Mouse (Mus musculus) thymus, adult 2 months (tissue): ENCODE results near the gene Sdk2. TPM values are rescaled to one million over a fixed set of nuclear protein-coding genes. Genes with fewer than 3 reads are reported as not detected.

ENCODE experiments used
- DNase-seq: peaks from one replicate; pipeline ENCODE4 v3.0.0; 2021
- H3K27ac ChIP-seq: fragments of 200-500 bp; 2 replicates; pipeline ENCODE4 v1.5.1; 2012; ENCODE audit warnings: low read length, control low read depth; ENCODE audit not compliant: control insufficient read depth, insufficient read depth
- H3K27me3 ChIP-seq: fragments of 200-500 bp; 2 replicates; pipeline ENCODE4 v1.6.1; 2012; ENCODE audit warnings: mild to moderate bottlenecking, low read length, moderate library complexity, mixed read lengths; ENCODE audit not compliant: control insufficient read depth, insufficient read depth
- H3K36me3 ChIP-seq: fragments of 200-500 bp; 2 replicates; pipeline ENCODE4 v1.6.1; 2012; ENCODE audit warnings: mild to moderate bottlenecking, low read length, moderate library complexity; ENCODE audit not compliant: control insufficient read depth, insufficient read depth
- H3K4me1 ChIP-seq: fragments of 200-500 bp; replicated peaks from 2 replicates; pipeline ENCODE4 v1.6.1; 2012; ENCODE audit warnings: low read length; ENCODE audit not compliant: control insufficient read depth, insufficient read depth
- H3K4me3 ChIP-seq: fragments of 200-500 bp; 2 replicates; pipeline ENCODE4 v1.5.1; 2012; ENCODE audit warnings: mild to moderate bottlenecking, low read length, control low read depth, moderate library complexity; ENCODE audit not compliant: control insufficient read depth, insufficient read depth
- CTCF ChIP-seq: fragments of 200-500 bp; IDR thresholded peaks from 2 replicates; pipeline ENCODE4 v1.5.1; 2012; ENCODE audit warnings: mild to moderate bottlenecking, control low read depth, low read length, moderate library complexity, borderline replicate concordance; ENCODE audit not compliant: control insufficient read depth, poor library complexity, insufficient read depth; ENCODE audit errors: extremely low read depth
- POLR2A ChIP-seq: fragments of 200-500 bp; IDR thresholded peaks from 2 replicates; pipeline ENCODE4 v1.6.1; 2012; ENCODE audit warnings: mild to moderate bottlenecking, low read length, control low read depth, moderate library complexity; ENCODE audit not compliant: control insufficient read depth, poor library complexity, insufficient read depth; ENCODE audit errors: extremely low read depth
- WGBS: fragments of 180-500 bp; shearing (Covaris S2); methylation state at CpG from one replicate; pipeline ENCODE4 v1.1.7; 2018; 5-methylcytosine and 5-hydroxymethylcytosine counted together
- polyA plus RNA-seq: library from polyadenylated mRNA; depleted of rRNA; stranded (reverse); fragments of >200 nt; gene quantifications from 2 replicates; pipeline ENCODE4 v1.2.3, GENCODE M21; 2012

Sdk2 gene
- polyA plus RNA-seq, 1 experiment = 1.4 TPM

DNA sequence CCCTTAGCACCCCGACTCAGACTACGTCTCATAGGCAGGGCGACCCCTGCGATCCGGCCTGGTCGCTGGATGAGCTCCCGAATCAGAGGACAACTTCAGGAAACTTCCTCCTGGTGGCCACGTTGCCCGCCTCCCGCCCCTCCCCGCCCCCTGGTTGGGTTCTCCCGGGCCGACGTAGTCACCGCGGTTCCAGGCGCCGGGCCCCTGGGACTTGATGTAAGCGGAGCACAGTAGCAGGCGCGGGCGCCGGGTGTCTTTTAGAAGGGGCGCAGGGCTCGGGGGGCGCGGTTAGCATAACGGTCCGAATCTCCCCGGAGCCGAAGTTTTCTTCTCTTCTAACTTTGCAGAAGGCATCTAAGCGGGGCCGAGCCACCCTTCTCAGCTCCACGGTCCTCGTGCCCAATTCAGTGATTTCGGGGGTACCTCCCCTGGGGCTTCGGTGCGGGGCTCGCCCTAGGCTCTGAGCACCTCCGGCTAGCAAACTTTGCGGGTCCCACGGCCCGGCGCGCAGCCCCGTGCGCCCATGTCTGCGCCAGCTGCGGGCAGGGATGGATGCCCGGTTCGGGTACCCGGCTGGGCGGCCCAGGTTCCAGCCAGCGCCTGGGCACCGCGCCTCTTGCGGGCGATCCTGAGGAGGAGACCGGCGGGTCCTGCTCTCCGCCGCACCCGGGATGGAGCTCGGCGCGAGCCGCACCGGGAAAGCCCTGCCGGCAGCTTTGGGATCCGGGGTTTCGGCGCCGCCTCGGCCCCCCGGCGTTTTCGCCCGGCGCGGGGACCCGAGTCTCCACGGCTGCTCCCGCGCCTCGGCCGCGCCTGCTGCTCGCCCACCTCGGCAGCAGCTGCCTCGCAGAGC, 522 bp downstream of the Sdk2 start:
- WGBS = 4% methylated on average over 90 of the region's 90 CpGs

DNA sequence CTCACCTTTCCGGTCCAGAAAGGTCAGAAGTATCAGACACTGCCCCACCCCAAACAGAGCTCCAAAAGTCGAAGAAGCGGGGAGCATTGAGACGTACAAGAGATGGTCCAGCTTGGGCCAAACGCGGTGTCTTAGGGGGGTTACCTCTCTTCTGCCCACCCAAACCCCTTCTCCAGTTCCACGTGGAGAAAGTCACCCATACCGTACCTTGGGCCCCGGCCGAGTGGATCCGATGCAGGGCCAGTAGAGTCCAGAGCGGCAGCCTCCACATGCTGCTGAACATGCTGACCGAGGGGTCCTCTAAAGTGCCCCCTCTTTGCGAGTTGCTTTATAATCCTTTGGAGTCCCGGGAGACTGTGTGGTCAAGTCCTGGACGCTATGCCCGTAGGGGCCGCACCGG, 1.2 kb downstream of the Sdk2 start:
- TF ChIP-seq CTCF (no peak), POLR2A (no peak)

More for the DNA sequence above, 522 bp downstream of the Sdk2 start:
- TF ChIP-seq CTCF (no peak), POLR2A (no peak)
- no peaks in the 10 kb centered on the region for H3K36me3 ChIP-seq
- H3K27me3 ChIP-seq = peaks cover 10% of the 10 kb centered on the region; the same call in 1 of the 2 replicates
- DNase-seq = no peak
- no peak overlapping the region for H3K4me3 ChIP-seq
- no peak overlapping the region for H3K27ac ChIP-seq
- H3K4me1 ChIP-seq = no peaks in the 10 kb centered on the region

DNA sequence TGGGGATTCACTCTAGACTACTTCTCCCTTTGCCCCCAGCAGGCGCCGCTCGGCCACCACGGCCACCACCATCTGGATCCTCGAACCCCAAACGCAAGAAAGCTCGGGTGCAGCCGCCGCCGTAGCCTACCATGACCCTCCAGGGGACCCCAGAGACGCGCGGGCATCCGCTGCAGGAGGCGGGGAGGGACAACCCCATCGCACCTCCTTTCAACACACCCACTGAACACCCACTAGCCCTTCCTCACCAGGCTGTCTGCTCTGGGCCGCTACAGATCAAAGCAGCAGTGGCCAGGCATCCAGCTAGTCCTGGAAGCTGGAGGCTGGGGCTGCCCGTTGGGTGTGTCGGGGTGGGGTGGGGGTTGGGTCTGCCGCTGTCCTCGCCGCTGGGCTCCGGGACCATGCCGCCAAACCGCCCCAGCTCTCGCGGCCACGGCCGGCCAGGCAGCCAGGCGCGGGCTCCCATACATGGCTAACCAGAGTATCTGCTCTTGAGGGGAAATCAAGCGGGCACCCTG, 1.9 kb downstream of the Sdk2 start:
- Histone ChIP-seq H3K36me3 (no peaks in the 10 kb centered on the region), H3K27me3 (peaks cover 10% of the 10 kb centered on the region; the same call in 1 of the 2 replicates), H3K4me3 (no peak overlapping the region), H3K27ac (no peak overlapping the region), H3K4me1 (no peaks in the 10 kb centered on the region)
- TF ChIP-seq CTCF (no peak), POLR2A (no peak)
- 6% methylated on average over 32 of the region's 32 CpGs for WGBS
- no peak for DNase-seq

More for the DNA sequence above, 1.2 kb downstream of the Sdk2 start:
- no peak for DNase-seq
- Histone ChIP-seq H3K27me3 (peaks cover 10% of the 10 kb centered on the region; the same call in 1 of the 2 replicates), H3K4me3 (no peak overlapping the region), H3K4me1 (no peaks in the 10 kb centered on the region), H3K27ac (no peak overlapping the region), H3K36me3 (no peaks in the 10 kb centered on the region)
- 13% methylated on average over 19 of the region's 19 CpGs for WGBS

DNA sequence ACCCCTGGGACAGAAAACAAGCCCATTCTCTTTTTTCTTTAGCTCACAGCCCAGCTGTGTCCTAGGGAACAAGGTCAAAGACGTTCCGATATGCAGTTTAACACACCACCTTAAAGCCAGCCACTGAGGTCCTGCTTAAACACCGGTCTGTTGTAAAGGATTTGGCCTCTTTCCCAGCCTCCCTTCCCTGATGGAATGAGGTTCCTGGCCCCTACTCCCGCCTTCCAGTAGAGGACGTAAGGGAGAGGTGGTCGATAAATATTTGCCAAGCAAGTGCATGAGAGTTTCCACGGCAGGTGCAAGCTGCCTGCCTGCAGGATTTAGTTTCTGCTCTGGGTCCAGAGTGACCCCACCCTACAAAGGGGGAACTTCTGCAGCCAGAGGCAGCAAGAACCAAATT, 4.9 kb downstream of the Sdk2 start:
- peaks cover 7% of the 10 kb centered on the region; the same call in 1 of the 2 replicates for H3K27me3 ChIP-seq
- TF ChIP-seq CTCF (no peak), POLR2A (no peak)
- H3K4me3 ChIP-seq = no peak overlapping the region
- no peaks in the 10 kb centered on the region for H3K36me3 ChIP-seq
- WGBS = 83% methylated on average over 7 of the region's 7 CpGs
- no peaks in the 10 kb centered on the region for H3K4me1 ChIP-seq
- DNase-seq = no peak
- no peak overlapping the region for H3K27ac ChIP-seq

DNA sequence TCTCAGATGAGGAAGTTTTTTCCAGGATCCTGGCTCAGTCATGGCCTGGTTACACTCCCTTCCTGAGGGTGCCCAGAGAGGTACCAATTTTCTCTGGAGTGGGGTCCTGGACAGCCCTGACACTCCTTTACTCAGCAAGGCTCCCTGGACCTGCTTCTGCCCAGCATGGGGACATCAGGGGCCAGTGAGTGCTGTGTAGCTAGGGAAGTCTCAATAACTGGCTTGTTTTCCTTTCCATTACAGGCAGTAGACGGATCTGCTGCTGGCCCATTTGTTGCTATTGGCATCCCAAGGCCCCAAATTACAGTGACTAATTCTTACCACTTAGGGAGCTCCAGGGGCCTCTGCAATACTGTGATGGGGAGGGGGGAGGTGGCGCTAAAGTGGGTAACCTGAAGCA, 5.6 kb downstream of the Sdk2 start:
- H3K4me1 ChIP-seq = no peaks in the 10 kb centered on the region
- no peaks in the 10 kb centered on the region for H3K36me3 ChIP-seq
- no peak overlapping the region for H3K4me3 ChIP-seq
- WGBS = 84% methylated on average over 2 of the region's 2 CpGs
- no peak for DNase-seq
- H3K27me3 ChIP-seq = peaks cover 4% of the 10 kb centered on the region; the same call in 1 of the 2 replicates
- TF ChIP-seq POLR2A = no peak
- TF ChIP-seq CTCF = no peak
- H3K27ac ChIP-seq = no peak overlapping the region

DNA sequence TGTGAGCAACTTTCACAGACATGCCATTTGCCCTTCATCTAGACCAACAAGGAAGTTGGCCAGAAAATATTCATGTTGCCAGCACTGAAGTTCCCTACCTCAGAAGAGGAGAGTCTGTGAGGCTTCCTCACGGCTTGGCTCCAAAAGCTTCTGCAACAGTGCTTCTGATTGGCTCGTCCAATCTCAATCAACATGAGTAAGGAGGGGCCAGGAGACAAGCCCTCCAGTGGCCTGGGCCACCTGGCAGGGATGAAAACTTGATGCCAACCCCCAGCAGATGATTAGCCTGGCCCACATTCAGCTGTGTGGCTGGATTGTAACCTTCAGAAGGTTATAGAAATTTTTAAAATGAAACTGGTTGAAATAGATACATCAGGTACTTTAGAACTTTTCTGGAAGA, 10.5 kb downstream of the Sdk2 start:
- TF ChIP-seq CTCF (no peak), POLR2A (no peak)
- Histone ChIP-seq H3K4me1 (no peaks in the 10 kb centered on the region), H3K27ac (no peak overlapping the region), H3K27me3 (no peaks in the 10 kb centered on the region), H3K4me3 (no peak overlapping the region), H3K36me3 (no peaks in the 10 kb centered on the region)
- WGBS = 33% methylated on average over 2 of the region's 2 CpGs
- no peak for DNase-seq
